Mouse (Mus musculus): Measurements from ENCODE around the gene Grap2.

- TF ChIP-seq ZC3H11A (IDR thresholded peaks at IDR 0.05; ENCODE audit: low read depth, low read length): no peak
- no peak for TF ChIP-seq SMC3 (IDR thresholded peaks at IDR 0.05; ENCODE audit: low read depth, low read length)
- no peak for TF ChIP-seq CHD1 (IDR thresholded peaks at IDR 0.05; ENCODE audit: low read depth, low read length)
- no peak for TF ChIP-seq MAFK (IDR thresholded peaks at IDR 0.05; ENCODE audit: borderline replicate concordance, low read depth, low read length)
- TF ChIP-seq POLR2A (IDR thresholded peaks at IDR 0.05; ENCODE audit: control insufficient read depth in 1 of 2, insufficient read depth in 1 of 2, low read depth in 1 of 2, low read length in 2 of 2, poor library complexity in 1 of 2): no peak
Measured at GRCm38 (mm10) chr15:80579121-80579520, 6.7 kb downstream of the Grap2 start.

Data from MEL (cell line).